Mouse (Mus musculus): Measurements from ENCODE around the gene Tmem179. TPM values are rescaled to one million over a fixed set of nuclear protein-coding genes. Genes with fewer than 3 reads are reported as not detected.
A peak's percentile ranks its signal among the peaks of the same experiment; 100 is the strongest.

Gene Tmem179
- 35.3 and 36.9 TPM in 2 replicates for polyA plus RNA-seq (2015; fragmentation: Nextera tagmentation; extraction: Ambion mirVana)

GRCm38 (mm10) chr12:112516697-112517337, at the start of gene Tmem179:
Tmem179 (minus strand) TSS chr12:112516747.
- Histone ChIP-seq H3K27me3 (peaks cover 21% of the 10 kb centered on the region), H3K9me3 (no peaks in the 10 kb centered on the region), H3K4me3 (replicated peaks) (no peak within 1 kb of the TSS), H3K27ac (peak within 1 kb of the TSS; percentile 12; the same call in 1 of the 2 replicates), H3K4me2 (replicated peaks) (peak within 1 kb of the TSS; percentile 15), H3K36me3 (no peaks in the 10 kb centered on the region), H3K4me1 (replicated peaks) (peaks cover 20% of the 10 kb centered on the region), H3K9ac (replicated peaks) (no peak within 1 kb of the TSS)
- peak; percentile 64 for ATAC-seq
- 9% methylated on average over 14 of the region's 14 CpGs for WGBS

- Histone ChIP-seq H3K27me3 (no peaks in the 10 kb centered on the region), H3K9ac (replicated peaks) (no peak overlapping the region), H3K27ac (no peak overlapping the region), H3K36me3 (no peaks in the 10 kb centered on the region), H3K4me1 (replicated peaks) (no peaks in the 10 kb centered on the region), H3K4me3 (replicated peaks) (no peak overlapping the region), H3K9me3 (no peaks in the 10 kb centered on the region), H3K4me2 (replicated peaks) (no peak overlapping the region)
- ATAC-seq = no peak
- WGBS = 90% methylated on average over 6 of the region's 6 CpGs
Measured at GRCm38 (mm10) chr12:112563011-112563410, 46.5 kb upstream of the Tmem179 start.

- Histone ChIP-seq H3K4me1 (replicated peaks) (no peaks in the 10 kb centered on the region), H3K4me3 (replicated peaks) (no peak overlapping the region), H3K36me3 (no peaks in the 10 kb centered on the region), H3K9ac (replicated peaks) (no peak overlapping the region), H3K9me3 (no peaks in the 10 kb centered on the region), H3K4me2 (replicated peaks) (no peak overlapping the region), H3K27me3 (no peaks in the 10 kb centered on the region), H3K27ac (no peak overlapping the region)
- ATAC-seq = no peak
- WGBS = 78% methylated on average over 5 of the region's 5 CpGs
Measured at GRCm38 (mm10) chr12:112562462-112562861, 45.9 kb upstream of the Tmem179 start.

- no peak for ATAC-seq
- H3K27ac ChIP-seq = no peak overlapping the region
- no peak overlapping the region for H3K4me3 ChIP-seq (replicated peaks)
- no peaks in the 10 kb centered on the region for H3K4me1 ChIP-seq (replicated peaks)
- H3K27me3 ChIP-seq = no peaks in the 10 kb centered on the region
- H3K9ac ChIP-seq (replicated peaks) = no peak overlapping the region
- H3K4me2 ChIP-seq (replicated peaks) = no peak overlapping the region
- WGBS = 63% methylated on average over 3 of the region's 3 CpGs
- H3K36me3 ChIP-seq = no peaks in the 10 kb centered on the region
- H3K9me3 ChIP-seq = no peaks in the 10 kb centered on the region
Measured at GRCm38 (mm10) chr12:112561163-112561562, 44.6 kb upstream of the Tmem179 start.

- H3K4me2 ChIP-seq (replicated peaks) = no peak overlapping the region
- no peak overlapping the region for H3K27ac ChIP-seq
- H3K36me3 ChIP-seq = no peaks in the 10 kb centered on the region
- H3K27me3 ChIP-seq = no peaks in the 10 kb centered on the region
- no peaks in the 10 kb centered on the region for H3K4me1 ChIP-seq (replicated peaks)
- no peak for ATAC-seq
- WGBS = 52% methylated on average over 4 of the region's 5 CpGs
- H3K9ac ChIP-seq (replicated peaks) = no peak overlapping the region
- no peaks in the 10 kb centered on the region for H3K9me3 ChIP-seq
- no peak overlapping the region for H3K4me3 ChIP-seq (replicated peaks)
Measured at GRCm38 (mm10) chr12:112560176-112560797, 43.7 kb upstream of the Tmem179 start.

GRCm38 (mm10) chr12:112559671-112560070, 43.1 kb upstream of the Tmem179 start:
- 73% methylated on average over 6 of the region's 6 CpGs for WGBS
- Histone ChIP-seq H3K4me1 (replicated peaks) (no peaks in the 10 kb centered on the region), H3K4me2 (replicated peaks) (no peak overlapping the region), H3K27ac (no peak overlapping the region), H3K4me3 (replicated peaks) (no peak overlapping the region), H3K27me3 (no peaks in the 10 kb centered on the region), H3K9ac (replicated peaks) (no peak overlapping the region), H3K9me3 (no peaks in the 10 kb centered on the region), H3K36me3 (no peaks in the 10 kb centered on the region)
- ATAC-seq = no peak

- H3K4me2 ChIP-seq (replicated peaks) = no peak overlapping the region
- no peaks in the 10 kb centered on the region for H3K36me3 ChIP-seq
- no peaks in the 10 kb centered on the region for H3K4me1 ChIP-seq (replicated peaks)
- no peak for ATAC-seq
- no peak overlapping the region for H3K4me3 ChIP-seq (replicated peaks)
- H3K9ac ChIP-seq (replicated peaks) = no peak overlapping the region
- 36% methylated on average over 3 of the region's 3 CpGs for WGBS
- no peaks in the 10 kb centered on the region for H3K9me3 ChIP-seq
- no peak overlapping the region for H3K27ac ChIP-seq
- H3K27me3 ChIP-seq = no peaks in the 10 kb centered on the region
Measured at GRCm38 (mm10) chr12:112559231-112559630, 42.7 kb upstream of the Tmem179 start.

- Histone ChIP-seq H3K4me1 (replicated peaks) (peaks cover 5% of the 10 kb centered on the region), H3K4me3 (replicated peaks) (no peak overlapping the region), H3K9ac (replicated peaks) (no peak overlapping the region), H3K36me3 (no peaks in the 10 kb centered on the region), H3K9me3 (no peaks in the 10 kb centered on the region), H3K4me2 (replicated peaks) (no peak overlapping the region), H3K27me3 (no peaks in the 10 kb centered on the region), H3K27ac (no peak overlapping the region)
- no peak for ATAC-seq
- WGBS = 84% methylated on average over 5 of the region's 5 CpGs
Measured at GRCm38 (mm10) chr12:112557219-112557618, 40.7 kb upstream of the Tmem179 start.

GRCm38 (mm10) chr12:112556531-112557060, 40.0 kb upstream of the Tmem179 start:
- H3K27ac ChIP-seq = no peak overlapping the region
- peaks cover 11% of the 10 kb centered on the region for H3K4me1 ChIP-seq (replicated peaks)
- H3K9ac ChIP-seq (replicated peaks) = no peak overlapping the region
- no peaks in the 10 kb centered on the region for H3K36me3 ChIP-seq
- ATAC-seq = no peak
- H3K4me3 ChIP-seq (replicated peaks) = no peak overlapping the region
- H3K9me3 ChIP-seq = no peaks in the 10 kb centered on the region
- no peak overlapping the region for H3K4me2 ChIP-seq (replicated peaks)
- 67% methylated on average over 9 of the region's 9 CpGs for WGBS
- H3K27me3 ChIP-seq = no peaks in the 10 kb centered on the region

- no peaks in the 10 kb centered on the region for H3K36me3 ChIP-seq
- H3K27ac ChIP-seq = no peak overlapping the region
- 43% methylated on average over 12 of the region's 12 CpGs for WGBS
- peaks cover 15% of the 10 kb centered on the region for H3K4me1 ChIP-seq (replicated peaks)
- H3K9ac ChIP-seq (replicated peaks) = no peak overlapping the region
- no peak overlapping the region for H3K4me2 ChIP-seq (replicated peaks)
- no peaks in the 10 kb centered on the region for H3K9me3 ChIP-seq
- no peaks in the 10 kb centered on the region for H3K27me3 ChIP-seq
- no peak for ATAC-seq
- no peak overlapping the region for H3K4me3 ChIP-seq (replicated peaks)
Measured at GRCm38 (mm10) chr12:112554900-112555299, 38.4 kb upstream of the Tmem179 start.

GRCm38 (mm10) chr12:112552520-112552919, 36.0 kb upstream of the Tmem179 start:
- H3K4me3 ChIP-seq (replicated peaks) = no peak overlapping the region
- no peak overlapping the region for H3K9ac ChIP-seq (replicated peaks)
- H3K9me3 ChIP-seq = no peaks in the 10 kb centered on the region
- 76% methylated on average over 5 of the region's 5 CpGs for WGBS
- peaks cover 15% of the 10 kb centered on the region for H3K4me1 ChIP-seq (replicated peaks)
- H3K36me3 ChIP-seq = no peaks in the 10 kb centered on the region
- peak; percentile 55; the same call in 1 of the 2 replicates for ATAC-seq
- no peaks in the 10 kb centered on the region for H3K27me3 ChIP-seq
- no peak overlapping the region for H3K27ac ChIP-seq
- H3K4me2 ChIP-seq (replicated peaks) = no peak overlapping the region

GRCm38 (mm10) chr12:112551861-112552375, 35.4 kb upstream of the Tmem179 start:
- Histone ChIP-seq H3K9me3 (no peaks in the 10 kb centered on the region), H3K4me3 (replicated peaks) (no peak overlapping the region), H3K9ac (replicated peaks) (no peak overlapping the region), H3K27ac (peak overlapping the region; percentile 65), H3K4me1 (replicated peaks) (peaks cover 15% of the 10 kb centered on the region), H3K36me3 (no peaks in the 10 kb centered on the region), H3K4me2 (replicated peaks) (no peak overlapping the region), H3K27me3 (no peaks in the 10 kb centered on the region)
- peak; percentile 81 for ATAC-seq
- WGBS = 3% methylated on average over 13 of the region's 13 CpGs

All from midbrain, embryonic 13.5 days (tissue).